Mouse (Mus musculus) liver, embryonic 14.5 days (tissue): ENCODE data around the gene Ubxn10. TPM values are rescaled to one million over a fixed set of nuclear protein-coding genes. Genes with fewer than 3 reads are reported as not detected.

Source experiments
- ATAC-seq: fragments of 200-750 bp; cut with Nextera tagmentation; 2 replicates; pipeline ENCODE4 v1.8.0; 2017; ENCODE audit warnings: moderate number of reproducible peaks, mild to moderate bottlenecking, moderate library complexity; ENCODE audit not compliant: insufficient read depth
- DNase-seq, 3 experiments: peaks; one replicate each; pipeline ENCODE4 v3.0.0-alpha.2; 2012 to 2013; ENCODE audit warnings: low read depth in 3 of 3, low spot score in 3 of 3
- H3K27ac ChIP-seq: fragments of 300-500 bp; sonication (generic); 2 replicates; pipeline ENCODE4 v1.5.1; 2014; ENCODE audit warnings: moderate library complexity, mild to moderate bottlenecking, control low read depth, inconsistent platforms
- H3K27me3 ChIP-seq: fragments of 300-500 bp; sonication (generic); 2 replicates; pipeline ENCODE4 v1.6.1; 2014; ENCODE audit warnings: mild to moderate bottlenecking, low read length, moderate library complexity; ENCODE audit not compliant: control insufficient read depth, insufficient read depth
- H3K36me3 ChIP-seq: fragments of 300-500 bp; sonication (generic); replicated peaks from 2 replicates; pipeline ENCODE4 v1.6.1; 2014; ENCODE audit warnings: low read depth; ENCODE audit not compliant: control insufficient read depth, insufficient read depth
- H3K4me1 ChIP-seq, 2 experiments: fragments of 200-500 bp in 1 of 2; fragments of 300-500 bp in 1 of 2; sonication (generic) in 1 of 2; replicated peaks; 2 replicates each; pipeline ENCODE4 v1.6.1; 2012 to 2014; ENCODE audit warnings: antibody characterized with exemption in 1 of 2, inconsistent platforms in 1 of 2, low read length in 1 of 2; ENCODE audit not compliant: control insufficient read depth in 2 of 2, insufficient read depth in 2 of 2
- H3K4me2 ChIP-seq: fragments of 300-500 bp; sonication (generic); 2 replicates; pipeline ENCODE4 v1.6.1; 2014; ENCODE audit warnings: low read depth, mild to moderate bottlenecking, control low read depth, moderate library complexity
- H3K4me3 ChIP-seq, 2 experiments: fragments of 200-500 bp in 1 of 2; fragments of 300-500 bp in 1 of 2; sonication (generic) in 1 of 2; 2 replicates each; pipeline ENCODE4 v1.5.1; 2012 to 2014; ENCODE audit warnings: low read depth in 2 of 2, low read length in 2 of 2, mild to moderate bottlenecking in 2 of 2, control low read depth in 1 of 2, inconsistent platforms in 1 of 2, moderate library complexity in 1 of 2; ENCODE audit not compliant: insufficient read depth in 1 of 2
- H3K9ac ChIP-seq: fragments of 300-500 bp; sonication (generic); replicated peaks from 2 replicates; pipeline ENCODE4 v1.6.1; 2014; ENCODE audit warnings: mild to moderate bottlenecking, control low read depth, moderate library complexity
- H3K9me3 ChIP-seq: fragments of 300-500 bp; sonication (generic); 2 replicates; pipeline ENCODE4 v1.6.1; 2016; ENCODE audit warnings: low read length, mixed read lengths; ENCODE audit not compliant: control insufficient read depth
- CTCF ChIP-seq: IDR thresholded peaks from 2 replicates; pipeline ENCODE4 v1.5.1; 2016; ENCODE audit warnings: antibody characterized with exemption, low read depth, control low read depth
- EP300 ChIP-seq: IDR thresholded peaks from 2 replicates; pipeline ENCODE4 v1.6.1; 2016; ENCODE audit warnings: antibody characterized with exemption, low read depth
- WGBS: fragments of 180-500 bp; shearing (Covaris S2); extraction: QIAGEN DNeasy Blood & Tissue Kit; methylation state at CpG from one replicate; pipeline ENCODE4 v1.1.7; 2014; ENCODE audit not compliant: insufficient replicate concordance; 5-methylcytosine and 5-hydroxymethylcytosine counted together
- polyA plus RNA-seq, 2 experiments: library from polyadenylated mRNA; depleted of rRNA in 1 of 2; stranded (reverse) in 1 of 2; unstranded in 1 of 2; fragments of >200 nt; fragmentation: Nextera tagmentation in 1 of 2; extraction: Ambion mirVana in 1 of 2; gene quantifications; 2 replicates each; pipeline versions ENCODE4 v1.2.1 to v1.2.3; 2012 to 2014

Gene Ubxn10
- polyA plus RNA-seq, 2 experiments, result 0.06 to 0.09 TPM

DNA sequence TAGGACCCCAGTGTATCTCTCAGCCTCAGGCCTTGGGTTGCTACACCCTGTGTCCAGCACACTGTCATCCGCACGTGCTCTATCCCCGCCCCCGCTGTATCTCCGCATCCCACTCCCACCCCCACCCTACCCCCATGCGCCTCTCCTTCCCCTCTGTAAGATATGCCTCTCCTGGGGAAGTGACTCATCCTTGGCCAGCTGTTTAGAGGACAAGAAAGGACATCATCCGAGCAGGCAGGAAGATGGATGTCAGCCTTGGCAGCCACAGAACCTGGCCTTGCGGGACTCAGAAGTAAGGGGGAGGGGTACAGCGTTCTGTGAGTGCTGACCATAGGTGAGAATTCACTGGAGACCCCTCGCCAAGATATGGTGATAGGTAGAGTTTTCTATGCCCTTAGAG lies 70.4 kb downstream of the Ubxn10 start:
- Histone ChIP-seq H3K27me3 (no peaks in the 10 kb centered on the region), H3K27ac (no peak overlapping the region), H3K36me3 (no peaks in the 10 kb centered on the region), H3K4me2 (no peak overlapping the region), H3K4me3 (no peak overlapping the region), H3K4me1 (no peaks in the 10 kb centered on the region), H3K9me3 (no peaks in the 10 kb centered on the region), H3K9ac (no peak overlapping the region)
- ATAC-seq (no peak), DNase-seq (no peak)
- 38% methylated on average over 10 of the region's 10 CpGs for WGBS
- TF ChIP-seq EP300, result no peak

GRCm38 (mm10) chr4:138659936-138660602 lies 76.9 kb downstream of the Ubxn10 start:
- H3K4me1 ChIP-seq, result no peaks in the 10 kb centered on the region
- H3K27me3 ChIP-seq, result no peaks in the 10 kb centered on the region
- no peak overlapping the region for H3K4me3 ChIP-seq
- H3K27ac ChIP-seq, result no peak overlapping the region
- WGBS, result 63% methylated on average over 11 of the region's 11 CpGs
- ATAC-seq (no peak), DNase-seq (no peak)
- TF ChIP-seq EP300 (no peak), CTCF (no peak)
- H3K9ac ChIP-seq, result no peak overlapping the region
- H3K36me3 ChIP-seq, result no peaks in the 10 kb centered on the region
- no peak overlapping the region for H3K4me2 ChIP-seq
- no peaks in the 10 kb centered on the region for H3K9me3 ChIP-seq

Other genes starting within 250 kb of the Ubxn10 start
- gene Vwa5b1, start 101.3 kb downstream of the Ubxn10 start, polyA plus RNA-seq (2012; rRNA removed), result not detected in 2 replicates
- gene Vwa5b1, start 101.3 kb downstream of the Ubxn10 start, polyA plus RNA-seq (2014; fragmentation: Nextera tagmentation; extraction: Ambion mirVana), result not detected in 2 replicates
- 0.01 TPM in 1 of 2 replicates, not detected in the other for gene Pla2g2c, start 12.4 kb downstream of the Ubxn10 start, polyA plus RNA-seq (2012; rRNA removed)
- gene Pla2g2c, start 12.4 kb downstream of the Ubxn10 start, polyA plus RNA-seq (2014; fragmentation: Nextera tagmentation; extraction: Ambion mirVana), result not detected in 2 replicates
- 0.02 TPM in 2 replicates for gene Pla2g2f, start 20.5 kb upstream of the Ubxn10 start, polyA plus RNA-seq (2012; rRNA removed)
- gene Pla2g2f, start 20.5 kb upstream of the Ubxn10 start, polyA plus RNA-seq (2014; fragmentation: Nextera tagmentation; extraction: Ambion mirVana), result not detected in 2 replicates
- gene Pla2g2d, start 38.6 kb upstream of the Ubxn10 start, polyA plus RNA-seq (2012; rRNA removed), result not detected in 2 replicates
- gene Pla2g2d, start 38.6 kb upstream of the Ubxn10 start, polyA plus RNA-seq (2014; fragmentation: Nextera tagmentation; extraction: Ambion mirVana), result not detected in 2 replicates
- not detected in 2 replicates for gene Pla2g5, start 126.3 kb upstream of the Ubxn10 start, polyA plus RNA-seq (2012; rRNA removed)
- not detected in 2 replicates for gene Pla2g5, start 126.3 kb upstream of the Ubxn10 start, polyA plus RNA-seq (2014; fragmentation: Nextera tagmentation; extraction: Ambion mirVana)
- not detected in 2 replicates for gene Gm13030, start 136.8 kb upstream of the Ubxn10 start, polyA plus RNA-seq (2012; rRNA removed)
- not detected in 2 replicates for gene Gm13030, start 136.8 kb upstream of the Ubxn10 start, polyA plus RNA-seq (2014; fragmentation: Nextera tagmentation; extraction: Ambion mirVana)
- not detected in 2 replicates for gene Pla2g2e, start 140.8 kb upstream of the Ubxn10 start, polyA plus RNA-seq (2012; rRNA removed)
- gene Pla2g2e, start 140.8 kb upstream of the Ubxn10 start, polyA plus RNA-seq (2014; fragmentation: Nextera tagmentation; extraction: Ambion mirVana), result not detected in 2 replicates
- 1.1 and 1.5 TPM in 2 replicates for gene Otud3, start 176.8 kb upstream of the Ubxn10 start, polyA plus RNA-seq (2012; rRNA removed)
- 0.75 and 0.94 TPM in 2 replicates for gene Otud3, start 176.8 kb upstream of the Ubxn10 start, polyA plus RNA-seq (2014; fragmentation: Nextera tagmentation; extraction: Ambion mirVana)
- gene Rnf186, start 229.9 kb upstream of the Ubxn10 start, polyA plus RNA-seq (2012; rRNA removed), result 0.13 and 0.21 TPM in 2 replicates
- gene Rnf186, start 229.9 kb upstream of the Ubxn10 start, polyA plus RNA-seq (2014; fragmentation: Nextera tagmentation; extraction: Ambion mirVana), result 0.18 and 0.25 TPM in 2 replicates
- 2.1 TPM in 2 replicates for gene Tmco4, start 235.7 kb upstream of the Ubxn10 start, polyA plus RNA-seq (2012; rRNA removed)
- 1.2 and 2.7 TPM in 2 replicates for gene Tmco4, start 235.7 kb upstream of the Ubxn10 start, polyA plus RNA-seq (2014; fragmentation: Nextera tagmentation; extraction: Ambion mirVana)